Mouse (Mus musculus): Measurements from ENCODE around the gene Ccdc180. TPM values are rescaled to one million over a fixed set of nuclear protein-coding genes. Genes with fewer than 3 reads are reported as not detected.

The Ccdc180 gene
- polyA plus RNA-seq (2014; fragmentation: Illumina TruSeq; extraction: RNeasy Lipid Tissue Mini Kit (QIAGEN cat#74804); ENCODE audit: low read depth, low replicate concordance): 2.1 TPM

DNA sequence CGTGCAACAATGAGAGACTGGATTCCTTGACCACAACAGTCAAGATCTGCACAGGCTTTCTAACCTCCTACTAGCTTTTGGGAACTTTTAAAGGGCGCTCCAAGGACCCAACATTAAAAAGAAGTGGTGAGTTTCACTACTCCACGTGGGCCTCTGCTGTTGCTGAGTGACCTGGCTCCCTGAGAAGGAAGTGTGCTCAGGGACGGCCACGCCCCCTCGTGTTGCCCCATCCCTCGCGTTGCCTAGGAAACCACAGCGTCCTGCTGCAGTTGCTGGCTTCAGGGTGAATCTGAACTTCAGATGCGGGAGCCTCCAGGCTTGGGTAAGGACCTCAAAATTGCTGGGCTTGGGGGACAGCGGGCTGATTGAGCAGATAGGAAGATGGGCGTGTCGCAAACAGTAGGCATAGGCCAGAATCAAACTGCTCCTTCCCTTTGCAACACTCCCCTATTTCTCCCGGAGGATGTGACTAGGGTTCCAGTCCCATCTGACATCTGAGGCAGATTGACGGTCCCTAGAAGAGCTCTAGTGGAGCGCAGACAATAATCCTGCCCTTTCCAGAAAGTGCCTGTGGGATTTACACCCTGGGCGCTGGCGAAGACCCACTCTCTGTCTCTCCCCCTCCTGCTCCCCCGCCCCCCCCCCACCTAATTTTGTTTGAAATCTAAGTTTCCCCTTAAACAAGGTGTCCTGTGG is at the start of gene Ccdc180:
Ccdc180 (plus strand) TSS at position 238 of the 696 bp plus-strand sequence.

DNA sequence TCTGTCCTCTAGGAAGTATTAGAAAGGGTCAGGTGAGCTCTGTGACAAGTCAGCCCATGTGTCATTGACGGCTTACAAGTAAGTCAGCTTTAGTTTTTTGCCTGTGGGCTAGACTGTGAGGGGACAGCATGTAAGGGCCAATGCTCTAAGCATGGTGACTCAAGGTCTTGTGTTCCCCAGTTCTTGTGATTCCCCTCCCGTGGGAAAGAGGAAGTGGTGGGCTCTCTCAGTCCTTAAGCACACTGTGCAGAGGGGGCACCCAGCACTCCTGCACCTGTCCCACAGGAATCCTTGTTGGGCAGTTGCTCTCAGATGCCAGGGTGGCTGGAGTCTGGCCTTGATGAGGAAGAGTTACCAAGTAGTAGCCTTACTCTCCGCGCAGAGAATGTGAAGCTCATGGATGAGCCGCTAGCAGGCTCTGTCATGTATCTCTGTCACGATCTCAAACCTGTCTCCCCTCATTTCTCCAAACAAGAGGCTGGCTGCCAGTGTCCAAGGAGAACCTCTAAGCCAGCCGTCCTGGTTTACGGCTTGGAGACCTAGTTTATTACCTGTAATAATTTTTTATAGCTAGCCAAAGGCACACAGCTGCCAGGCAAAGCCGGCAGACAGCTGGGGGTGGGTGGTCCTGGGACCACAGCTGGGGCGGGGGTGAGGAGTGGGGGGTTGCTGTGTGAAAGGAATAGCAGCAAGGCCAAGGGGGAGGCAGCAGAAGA is 41.8 kb upstream of the Ccdc180 start, which contains the start of gene Stra6l:
Stra6l (plus strand) TSS at position 556 of the 716 bp plus-strand sequence.

DNA sequence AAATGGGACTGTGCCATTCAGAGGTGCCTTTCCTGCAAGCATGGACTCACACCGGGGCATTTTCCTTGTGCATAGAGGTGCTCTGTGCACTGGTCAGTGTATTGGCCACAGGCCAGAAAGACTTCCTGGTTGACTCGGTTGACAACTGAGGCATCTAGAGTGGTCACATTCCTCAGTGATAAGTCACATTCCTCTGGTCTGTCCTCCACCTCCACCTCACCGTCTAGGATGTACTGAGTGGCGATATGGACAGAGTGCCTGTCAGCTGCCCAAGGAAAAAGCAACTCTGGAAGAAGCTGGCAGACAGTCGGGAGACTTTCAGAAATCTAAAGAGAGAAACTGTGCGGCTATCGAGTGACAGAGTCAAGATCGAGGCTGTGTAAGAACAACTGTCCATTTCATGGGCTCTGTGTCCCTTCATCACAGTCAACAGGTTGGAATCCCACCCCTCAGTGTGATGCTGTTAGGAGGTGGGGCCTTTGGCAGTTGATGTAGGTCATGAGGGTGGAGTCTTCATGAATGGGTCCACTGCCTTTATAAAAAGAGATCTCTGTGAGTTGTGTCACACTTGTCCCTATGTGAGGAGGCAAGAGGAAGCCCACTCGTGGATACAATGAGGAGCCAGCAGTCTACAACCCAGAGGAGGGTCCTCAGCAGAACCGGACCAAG is 74.8 kb downstream of the Ccdc180 start, which contains the start of gene Tdrd7:
Tdrd7 (plus strand) TSS at position 564 of the 669 bp plus-strand sequence.

Other genes with a start within 250 kb of the Ccdc180 start
- gene Aldh1b1, start 91.3 kb upstream of the Ccdc180 start, polyA plus RNA-seq (2014; fragmentation: Illumina TruSeq; extraction: RNeasy Lipid Tissue Mini Kit (QIAGEN cat#74804); ENCODE audit: low read depth, low replicate concordance): 1.2 TPM
- gene Igfbpl1, start 63.4 kb upstream of the Ccdc180 start, polyA plus RNA-seq (2014; fragmentation: Illumina TruSeq; extraction: RNeasy Lipid Tissue Mini Kit (QIAGEN cat#74804); ENCODE audit: low read depth, low replicate concordance): not detected
- gene Stra6l, start 41.6 kb upstream of the Ccdc180 start, polyA plus RNA-seq (2014; fragmentation: Illumina TruSeq; extraction: RNeasy Lipid Tissue Mini Kit (QIAGEN cat#74804); ENCODE audit: low read depth, low replicate concordance): 0.52 TPM
- 35.6 TPM for gene Tdrd7, start 75.0 kb downstream of the Ccdc180 start, polyA plus RNA-seq (2014; fragmentation: Illumina TruSeq; extraction: RNeasy Lipid Tissue Mini Kit (QIAGEN cat#74804); ENCODE audit: low read depth, low replicate concordance)
- gene Tmod1, start 148.6 kb downstream of the Ccdc180 start, polyA plus RNA-seq (2014; fragmentation: Illumina TruSeq; extraction: RNeasy Lipid Tissue Mini Kit (QIAGEN cat#74804); ENCODE audit: low read depth, low replicate concordance): 20.3 TPM
- 40.4 TPM for gene Ncbp1, start 248.3 kb downstream of the Ccdc180 start, polyA plus RNA-seq (2014; fragmentation: Illumina TruSeq; extraction: RNeasy Lipid Tissue Mini Kit (QIAGEN cat#74804); ENCODE audit: low read depth, low replicate concordance)
- gene Tstd2, start 248.4 kb downstream of the Ccdc180 start, polyA plus RNA-seq (2014; fragmentation: Illumina TruSeq; extraction: RNeasy Lipid Tissue Mini Kit (QIAGEN cat#74804); ENCODE audit: low read depth, low replicate concordance): 42.8 TPM

Measured in adipose tissue, adult 10 weeks (tissue).